Mouse (Mus musculus) heart, adult 9 months (tissue): Measurements from ENCODE around the gene Camta1.

Source experiments
- DNase-seq, 2 experiments: peaks; one replicate each; pipeline ENCODE4 v3.0.0; 2022; ENCODE audit warnings: low spot score in 2 of 2

Camta1 gene

DNA sequence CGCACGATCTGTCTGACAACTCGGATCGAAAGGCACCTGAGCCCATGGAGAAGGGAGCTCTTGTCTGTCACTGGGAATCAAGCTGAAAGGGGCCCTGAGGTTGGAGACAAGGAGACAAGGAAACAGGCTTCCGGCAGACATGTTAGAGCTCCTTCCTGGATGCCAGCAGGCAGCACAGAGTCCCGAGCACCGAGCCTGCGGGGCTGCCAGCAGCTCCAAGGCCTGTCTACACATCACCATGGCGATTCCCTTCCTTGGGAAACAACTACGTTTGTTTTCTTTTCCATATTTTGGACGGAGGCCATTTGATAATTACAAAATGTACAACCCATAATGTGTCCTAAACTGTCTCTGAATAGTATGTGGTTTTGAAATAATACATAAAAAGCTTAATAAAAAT lies 122.8 kb downstream of the Camta1 start:
- DNase-seq, result no peak

- no peak for DNase-seq
These were observed 123.4 kb downstream of the Camta1 start for GRCm38 (mm10) chr4:151738280-151738679.

DNA sequence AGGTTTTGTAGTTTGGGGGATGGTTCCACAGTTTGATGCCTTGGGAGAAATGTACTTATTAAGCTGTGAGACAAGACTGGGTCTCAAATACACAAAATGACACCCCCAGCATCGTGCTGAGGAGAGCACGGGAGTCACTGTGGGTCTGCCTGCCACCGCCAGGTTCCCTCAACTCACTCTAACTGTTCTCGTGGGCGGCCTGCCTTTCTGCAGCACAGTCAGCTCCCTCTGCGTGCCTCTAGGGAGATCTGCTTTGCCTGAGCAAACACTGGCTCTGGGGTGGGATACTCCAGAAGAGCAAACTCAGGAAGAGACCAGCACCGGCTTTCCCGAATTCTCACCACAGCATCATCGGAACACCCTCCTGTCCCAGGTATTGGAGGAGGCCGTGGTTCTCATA lies 129.0 kb downstream of the Camta1 start:
- DNase-seq, result no peak

DNA sequence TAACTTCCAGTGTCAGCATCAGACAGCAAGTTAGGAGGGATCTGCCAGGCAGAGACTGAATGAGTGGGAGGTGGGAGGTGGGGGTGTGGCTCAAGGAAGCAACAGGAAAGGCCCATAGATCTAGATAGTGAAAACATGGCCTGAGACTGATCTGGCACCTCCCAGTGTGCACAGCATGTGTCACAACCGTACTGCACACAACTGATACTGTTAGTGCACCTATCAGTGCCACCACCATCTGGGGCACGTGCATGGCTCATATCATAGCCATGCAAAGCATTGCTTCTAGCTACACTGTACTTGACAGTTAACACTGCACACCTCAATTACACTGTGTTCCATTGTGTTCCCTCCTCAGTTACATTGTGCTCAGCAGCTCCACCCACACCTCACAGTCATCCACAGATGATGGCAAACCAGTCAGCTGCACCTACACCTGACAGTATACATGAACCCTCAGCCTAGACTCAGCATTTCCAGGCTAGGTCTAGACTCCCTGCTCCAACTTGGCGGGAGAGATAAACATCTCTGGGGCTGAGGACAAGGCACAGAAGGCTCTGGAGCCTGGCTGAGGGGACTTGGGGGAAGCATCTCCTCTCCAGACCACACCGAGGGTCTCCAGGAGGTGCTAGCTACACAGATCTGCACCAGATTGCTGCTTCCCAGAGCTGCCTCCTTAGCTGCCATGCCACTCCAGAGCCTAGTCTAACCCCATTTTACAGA lies 131.5 kb downstream of the Camta1 start:
- no peak for DNase-seq

GRCm38 (mm10) chr4:151729116-151729515 lies 132.6 kb downstream of the Camta1 start:
- no peak for DNase-seq

DNA sequence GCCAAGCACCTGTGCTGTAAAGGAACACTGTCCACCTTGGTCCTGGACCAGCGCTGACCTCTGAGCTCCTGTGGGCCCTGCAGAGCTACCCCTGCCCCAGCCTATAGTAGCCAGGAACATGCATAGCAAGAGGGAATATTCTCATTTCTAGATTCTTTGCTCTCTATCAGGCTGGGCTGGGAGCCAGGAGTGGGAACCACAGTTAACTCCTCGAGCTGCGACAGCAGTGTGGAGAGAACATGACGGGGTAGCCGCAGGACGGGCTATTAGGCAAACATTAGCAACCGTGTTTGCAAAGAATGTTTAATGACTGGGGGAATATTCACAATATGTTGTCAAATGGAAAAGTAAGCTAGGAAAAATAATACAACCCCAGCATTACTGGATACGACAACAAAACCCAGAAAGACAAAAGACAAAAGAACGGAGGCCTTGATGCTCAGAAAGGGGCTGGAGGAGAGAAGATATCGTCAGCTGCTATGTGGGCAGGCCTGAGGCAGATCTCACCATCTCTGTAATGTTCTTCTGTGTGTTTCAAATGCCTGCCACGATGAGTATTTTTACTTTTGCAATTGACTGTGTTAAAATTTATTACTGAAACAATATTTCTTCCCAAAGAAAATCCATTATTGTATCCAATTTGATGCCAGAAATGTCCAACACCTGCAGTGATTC lies 133.1 kb downstream of the Camta1 start:
- no peak for DNase-seq

DNA sequence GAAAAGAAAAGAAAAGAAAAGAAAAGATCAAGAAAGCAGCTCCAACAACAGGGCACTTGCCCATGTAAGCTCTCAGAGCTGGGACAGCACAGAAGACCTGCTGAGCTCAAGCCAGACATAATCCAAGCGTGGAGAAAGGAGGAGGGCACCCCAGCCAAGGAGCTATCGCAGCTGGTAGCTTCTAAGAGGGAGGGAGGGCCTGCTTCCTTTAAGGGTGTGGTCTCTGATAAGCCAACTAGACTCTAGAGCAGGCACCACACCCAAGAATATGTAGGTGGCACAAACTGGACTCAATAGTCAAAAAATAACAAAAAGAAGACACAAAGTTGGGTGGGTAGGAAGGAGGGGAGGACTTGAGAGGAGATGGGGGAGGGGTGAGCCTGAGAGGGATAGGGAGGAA lies 135.3 kb downstream of the Camta1 start:
- DNase-seq, result no peak

DNA sequence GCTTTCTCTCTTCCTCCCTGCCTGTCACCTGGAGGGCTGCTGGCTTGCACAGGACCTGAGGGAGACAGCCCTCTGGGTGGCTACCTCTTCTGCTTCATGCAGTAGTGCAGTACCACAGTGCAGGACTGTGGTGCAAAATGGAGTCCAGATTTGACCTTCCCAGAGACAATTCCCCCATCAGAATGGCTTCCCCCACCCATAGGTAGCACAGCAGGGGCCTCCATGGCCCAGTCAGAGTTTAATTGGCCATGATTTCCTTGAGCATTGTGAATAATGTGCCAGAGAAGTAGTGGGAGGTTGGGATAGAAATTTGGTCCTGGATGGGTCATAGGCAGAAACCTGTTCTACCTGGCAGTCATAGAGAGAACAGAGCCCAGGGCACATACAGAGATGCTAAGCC lies 136.8 kb downstream of the Camta1 start:
- DNase-seq, result no peak

DNA sequence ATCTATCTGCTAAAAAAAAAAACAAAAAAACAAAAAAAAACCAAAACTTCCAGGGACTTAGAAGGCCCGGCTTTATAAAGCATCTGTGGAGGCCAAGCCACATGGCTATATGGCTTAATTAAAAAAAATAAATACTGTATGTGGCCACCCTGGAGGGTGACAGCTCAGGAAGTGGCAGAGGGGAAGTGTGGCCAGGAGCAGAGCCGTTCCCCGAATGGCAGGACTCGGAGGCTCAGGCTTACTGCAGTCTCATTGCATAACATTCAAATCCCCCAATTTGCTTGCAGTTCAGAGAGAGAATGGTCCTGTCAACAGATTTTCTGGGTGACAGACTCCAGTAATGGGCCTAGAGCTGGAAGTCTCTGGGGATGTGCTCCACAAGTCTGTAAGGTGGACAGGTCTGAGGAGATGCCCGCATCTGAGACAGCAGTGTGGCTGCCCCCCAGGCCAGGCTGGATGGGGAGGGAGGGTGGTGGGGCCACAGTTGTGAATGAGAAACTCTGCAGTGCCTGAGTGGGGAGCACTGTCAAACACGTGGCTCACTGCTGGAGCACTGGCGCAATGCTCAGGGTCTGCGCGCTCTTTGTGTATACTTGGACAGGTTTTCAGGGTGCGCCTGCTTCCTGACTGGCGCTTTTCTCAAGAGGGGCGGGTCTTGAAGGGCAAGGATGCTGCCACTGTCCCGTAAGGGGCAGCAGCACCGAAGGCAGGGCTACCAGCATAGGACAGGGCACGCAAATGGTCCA lies 140.8 kb downstream of the Camta1 start:
- no peak for DNase-seq

GRCm38 (mm10) chr4:151718866-151719475 lies 142.7 kb downstream of the Camta1 start:
- DNase-seq, result no peak

- DNase-seq, result no peak
These were observed 143.8 kb downstream of the Camta1 start for GRCm38 (mm10) chr4:151717864-151718263.

DNA sequence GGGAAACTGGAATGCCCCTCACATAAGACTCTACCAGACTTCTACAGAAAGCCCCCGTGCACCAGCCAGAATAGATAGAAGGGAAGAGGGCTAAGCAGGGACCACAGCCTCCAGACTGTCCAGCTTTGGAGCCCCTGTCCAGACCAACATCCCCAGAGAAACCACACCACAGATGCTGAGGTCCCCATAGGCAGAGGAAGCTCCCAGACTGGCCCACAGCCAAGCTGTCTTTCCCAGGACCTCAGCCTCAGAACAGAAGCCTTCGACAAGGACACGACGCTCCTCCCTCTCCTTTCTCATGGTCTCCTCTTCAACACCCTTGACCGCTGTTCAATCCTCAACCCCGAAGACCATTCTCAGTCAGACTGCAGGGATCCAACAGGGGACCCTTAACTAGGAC lies 148.0 kb downstream of the Camta1 start:
- DNase-seq, result no peak

- DNase-seq, result no peak
These were observed 150.3 kb downstream of the Camta1 start for GRCm38 (mm10) chr4:151711406-151711805.

DNA sequence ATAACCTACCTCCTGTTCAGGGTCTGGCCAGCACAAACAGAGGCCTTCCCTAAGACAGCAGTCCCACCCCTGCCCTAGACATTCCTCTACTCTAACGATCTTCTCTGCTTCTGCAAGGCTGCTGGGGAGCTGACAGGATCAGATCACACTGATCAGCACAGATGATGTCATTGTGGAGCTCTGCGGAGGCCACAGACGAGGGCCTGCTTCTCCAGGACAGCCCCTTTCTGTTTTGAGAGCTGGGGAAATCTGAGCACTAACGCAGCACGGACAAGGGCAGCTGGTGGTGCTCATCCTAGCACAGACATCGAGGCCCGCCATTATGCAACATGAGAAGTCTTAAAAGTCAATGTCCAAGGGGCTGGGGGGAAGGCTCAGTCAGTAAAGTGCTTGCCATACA lies 151.2 kb downstream of the Camta1 start:
- no peak for DNase-seq

DNA sequence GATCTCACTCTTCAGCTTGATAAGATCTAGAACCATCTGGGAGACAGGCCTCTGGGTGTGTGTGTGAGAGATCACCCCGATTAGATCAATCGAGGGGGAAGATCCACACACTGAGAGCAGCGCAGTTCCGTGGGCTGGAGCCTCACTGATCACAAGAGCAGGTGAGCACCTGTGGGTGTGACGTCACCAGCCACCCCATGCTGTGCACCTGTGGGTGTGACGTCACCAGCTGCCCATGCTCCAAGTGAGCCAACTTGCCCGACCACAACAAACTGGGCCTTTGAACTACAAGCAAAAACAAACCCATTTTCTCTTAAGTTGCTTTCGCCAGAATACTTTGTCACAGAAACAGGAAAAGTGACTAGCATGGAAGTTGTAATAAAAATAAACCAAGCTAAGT lies 152.4 kb downstream of the Camta1 start:
- DNase-seq, result no peak

DNA sequence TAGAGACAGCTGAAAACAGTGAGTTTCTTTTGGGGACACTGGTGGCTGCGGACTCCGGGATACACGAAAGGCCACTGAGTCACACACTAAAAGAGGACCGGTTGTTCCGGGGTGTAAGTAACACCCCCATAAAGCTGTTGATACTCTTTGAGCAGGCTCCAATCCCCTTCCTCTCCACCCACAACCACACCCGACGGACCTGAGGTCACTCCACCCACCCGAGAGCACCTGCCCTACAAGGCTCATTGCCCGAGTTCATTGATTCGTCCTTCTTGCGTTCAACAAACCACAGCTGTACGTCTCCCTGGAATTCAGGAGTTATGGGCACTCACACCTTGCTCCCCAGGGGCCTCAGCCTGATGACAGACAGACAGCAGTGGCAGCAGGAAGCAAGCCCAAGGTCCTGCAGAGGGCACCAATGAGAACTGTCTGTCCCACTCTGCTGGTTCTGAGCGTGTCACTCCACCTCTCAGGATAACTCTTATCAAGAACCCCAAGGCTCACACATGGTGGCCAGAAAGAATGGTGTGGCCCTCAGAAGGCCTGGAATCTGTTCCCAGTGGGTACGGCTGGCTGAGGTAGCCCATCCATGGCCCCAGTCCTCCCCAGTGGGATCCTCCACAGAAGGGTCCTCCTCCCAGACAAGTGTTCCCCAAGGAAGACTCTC lies 158.5 kb downstream of the Camta1 start:
- no peak for DNase-seq

GRCm38 (mm10) chr4:151702463-151702862 lies 159.2 kb downstream of the Camta1 start:
- DNase-seq, result no peak

- no peak for DNase-seq
These were observed 165.7 kb downstream of the Camta1 start for GRCm38 (mm10) chr4:151695984-151696383.

GRCm38 (mm10) chr4:151694531-151694930 lies 167.1 kb downstream of the Camta1 start:
- DNase-seq, result no peak

DNA sequence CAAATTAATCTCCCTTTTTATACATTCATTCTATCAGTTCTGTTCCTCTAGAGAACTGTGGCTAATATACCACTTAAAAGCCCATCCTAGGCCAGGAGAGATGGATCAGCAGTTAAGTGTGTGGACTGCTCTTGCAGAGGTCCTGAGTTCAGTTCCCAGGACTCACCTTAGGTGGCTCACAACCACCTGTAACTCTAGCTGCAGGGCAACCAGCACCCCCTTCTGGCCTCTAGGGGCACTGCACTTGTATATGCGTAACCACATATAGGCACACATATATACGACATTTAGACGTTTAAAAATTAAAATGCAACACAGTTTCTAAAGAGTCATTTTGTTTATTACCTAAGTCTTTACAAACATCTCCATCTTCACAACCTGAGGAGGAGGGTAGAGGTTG lies 167.6 kb downstream of the Camta1 start:
- no peak for DNase-seq

DNA sequence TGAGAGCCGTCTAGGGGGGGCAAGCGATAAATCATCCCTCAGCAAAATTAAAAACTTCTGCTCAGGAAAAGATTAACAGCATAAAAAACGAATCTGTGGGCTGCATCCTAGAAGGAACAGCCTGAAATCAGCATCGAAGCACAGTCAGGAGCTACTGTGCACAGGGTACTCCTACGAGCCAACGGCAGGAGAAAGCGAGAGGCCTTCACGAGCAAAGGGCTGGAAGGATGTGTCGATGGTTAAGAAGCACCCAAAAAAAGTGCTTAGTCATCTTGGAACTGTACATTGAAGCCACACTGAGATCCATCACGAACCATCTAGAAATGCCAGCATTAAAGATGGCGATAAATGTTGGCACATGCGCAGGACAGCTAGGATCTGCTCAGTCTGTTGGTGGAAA lies 171.6 kb downstream of the Camta1 start:
- no peak for DNase-seq

- DNase-seq, result no peak
These were observed 173.5 kb downstream of the Camta1 start for GRCm38 (mm10) chr4:151688206-151688605.
